Mouse (Mus musculus) heart, embryonic 15.5 days (tissue): Measurements from ENCODE around the gene Osbp2. TPM values are rescaled to one million over a fixed set of nuclear protein-coding genes. Genes with fewer than 3 reads are reported as not detected.

Experiments used
- ATAC-seq: fragments of 200-750 bp; cut with Nextera tagmentation; replicated peaks from 2 replicates; pipeline ENCODE4 v1.8.0; 2017; ENCODE audit warnings: low read depth, moderate TSS enrichment; ENCODE audit not compliant: insufficient number of reproducible peaks, insufficient read depth, low FRiP score
- H3K27ac ChIP-seq: fragments of 300-500 bp; sonication (generic); 2 replicates; pipeline ENCODE4 v1.5.1; 2015; ENCODE audit warnings: mild to moderate bottlenecking, inconsistent platforms
- H3K27me3 ChIP-seq: fragments of 300-500 bp; sonication (generic); 2 replicates; pipeline ENCODE4 v1.6.1; 2015; ENCODE audit warnings: inconsistent platforms
- H3K36me3 ChIP-seq: fragments of 300-500 bp; sonication (generic); 2 replicates; pipeline ENCODE4 v1.6.1; 2015; ENCODE audit warnings: mild to moderate bottlenecking, inconsistent platforms
- H3K4me1 ChIP-seq: fragments of 300-500 bp; sonication (generic); replicated peaks from 2 replicates; pipeline ENCODE4 v1.6.1; 2015; ENCODE audit warnings: inconsistent platforms
- H3K4me2 ChIP-seq: fragments of 300-500 bp; sonication (generic); 2 replicates; pipeline ENCODE4 v1.6.1; 2015; ENCODE audit warnings: inconsistent platforms, mild to moderate bottlenecking, moderate library complexity
- H3K4me3 ChIP-seq: fragments of 300-500 bp; sonication (generic); 2 replicates; pipeline ENCODE4 v1.5.1; 2015; ENCODE audit warnings: mild to moderate bottlenecking, inconsistent platforms
- H3K9ac ChIP-seq: fragments of 300-500 bp; sonication (generic); 2 replicates; pipeline ENCODE4 v1.6.1; 2015; ENCODE audit warnings: mild to moderate bottlenecking, inconsistent platforms
- H3K9me3 ChIP-seq: fragments of 300-500 bp; sonication (generic); replicated peaks from 2 replicates; pipeline ENCODE4 v1.6.1; 2016; ENCODE audit warnings: inconsistent platforms
- WGBS: fragments of 180-500 bp; shearing (Covaris S2); methylation state at CpG from one replicate; pipeline ENCODE4 v1.1.7; 2015; ENCODE audit warnings: mixed read lengths; 5-methylcytosine and 5-hydroxymethylcytosine counted together
- polyA plus RNA-seq: library from polyadenylated mRNA; unstranded; fragments of >200 nt; fragmentation: Nextera tagmentation; extraction: Ambion mirVana; gene quantifications from 2 replicates; pipeline ENCODE4 v1.2.1, GENCODE M21; 2015

Osbp2 gene
- polyA plus RNA-seq, 1 experiment from 2014 or later = 1.5 TPM

- no peaks in the 10 kb centered on the region for H3K27me3 ChIP-seq
- 50% methylated on average over 10 of the region's 10 CpGs for WGBS
- no peaks in the 10 kb centered on the region for H3K36me3 ChIP-seq
- H3K4me2 ChIP-seq = no peak overlapping the region
- ATAC-seq = no peak
- no peak overlapping the region for H3K9ac ChIP-seq
- no peaks in the 10 kb centered on the region for H3K9me3 ChIP-seq
- no peak overlapping the region for H3K4me3 ChIP-seq
- peaks cover 9% of the 10 kb centered on the region for H3K4me1 ChIP-seq
- no peak overlapping the region for H3K27ac ChIP-seq
These were observed 138.2 kb downstream of the Osbp2 start for GRCm38 (mm10) chr11:3725331-3726054.

- Histone ChIP-seq H3K27me3 (no peaks in the 10 kb centered on the region), H3K9ac (no peak overlapping the region), H3K4me2 (no peak overlapping the region), H3K4me1 (peaks cover 9% of the 10 kb centered on the region), H3K9me3 (no peaks in the 10 kb centered on the region), H3K27ac (no peak overlapping the region), H3K36me3 (no peaks in the 10 kb centered on the region), H3K4me3 (no peak overlapping the region)
- WGBS = 62% methylated on average over 5 of the region's 5 CpGs
- ATAC-seq = no peak
These were observed 139.0 kb downstream of the Osbp2 start for GRCm38 (mm10) chr11:3724726-3725125.

GRCm38 (mm10) chr11:3723910-3724309 lies 139.8 kb downstream of the Osbp2 start:
- H3K27ac ChIP-seq = peak overlapping the region; percentile 7; the same call in 1 of the 2 replicates
- no peak overlapping the region for H3K4me2 ChIP-seq
- no peak overlapping the region for H3K4me3 ChIP-seq
- no peaks in the 10 kb centered on the region for H3K27me3 ChIP-seq
- no peaks in the 10 kb centered on the region for H3K9me3 ChIP-seq
- no peak overlapping the region for H3K9ac ChIP-seq
- no peak for ATAC-seq
- no peaks in the 10 kb centered on the region for H3K36me3 ChIP-seq
- peaks cover 9% of the 10 kb centered on the region for H3K4me1 ChIP-seq
- 43% methylated on average over 4 of the region's 4 CpGs for WGBS

- no peak overlapping the region for H3K27ac ChIP-seq
- no peak overlapping the region for H3K4me2 ChIP-seq
- no peaks in the 10 kb centered on the region for H3K27me3 ChIP-seq
- H3K4me1 ChIP-seq = peaks cover 9% of the 10 kb centered on the region
- H3K36me3 ChIP-seq = no peaks in the 10 kb centered on the region
- WGBS = 54% methylated on average over 3 of the region's 3 CpGs
- H3K9me3 ChIP-seq = no peaks in the 10 kb centered on the region
- H3K9ac ChIP-seq = no peak overlapping the region
- ATAC-seq = no peak
- no peak overlapping the region for H3K4me3 ChIP-seq
These were observed 140.8 kb downstream of the Osbp2 start for GRCm38 (mm10) chr11:3722861-3723260.

- no peak for ATAC-seq
- Histone ChIP-seq H3K27ac (no peak overlapping the region), H3K4me3 (no peak overlapping the region), H3K4me1 (peaks cover 9% of the 10 kb centered on the region), H3K36me3 (no peaks in the 10 kb centered on the region), H3K9me3 (no peaks in the 10 kb centered on the region), H3K9ac (no peak overlapping the region), H3K27me3 (no peaks in the 10 kb centered on the region), H3K4me2 (no peak overlapping the region)
- 40% methylated on average over 3 of the region's 3 CpGs for WGBS
These were observed 141.7 kb downstream of the Osbp2 start for GRCm38 (mm10) chr11:3722036-3722435.

GRCm38 (mm10) chr11:3716662-3717061 lies 147.0 kb downstream of the Osbp2 start:
- no peak for ATAC-seq
- Histone ChIP-seq H3K27me3 (no peaks in the 10 kb centered on the region; the same call in 1 of the 2 replicates), H3K4me2 (no peak overlapping the region), H3K4me1 (no peaks in the 10 kb centered on the region), H3K9me3 (no peaks in the 10 kb centered on the region), H3K36me3 (no peaks in the 10 kb centered on the region), H3K4me3 (no peak overlapping the region), H3K9ac (no peak overlapping the region), H3K27ac (no peak overlapping the region)
- 62% methylated on average over 6 of the region's 6 CpGs for WGBS

GRCm38 (mm10) chr11:3714486-3714885 lies 149.2 kb downstream of the Osbp2 start:
- Histone ChIP-seq H3K4me3 (no peak overlapping the region), H3K4me2 (no peak overlapping the region), H3K9me3 (no peaks in the 10 kb centered on the region), H3K4me1 (no peaks in the 10 kb centered on the region), H3K36me3 (no peaks in the 10 kb centered on the region), H3K27ac (no peak overlapping the region), H3K27me3 (no peaks in the 10 kb centered on the region; the same call in 1 of the 2 replicates), H3K9ac (no peak overlapping the region)
- 35% methylated on average over 15 of the region's 15 CpGs for WGBS
- ATAC-seq = no peak

- 60% methylated on average over 14 of the region's 14 CpGs for WGBS
- no peak overlapping the region for H3K4me2 ChIP-seq
- H3K9ac ChIP-seq = no peak overlapping the region
- no peaks in the 10 kb centered on the region for H3K9me3 ChIP-seq
- H3K27ac ChIP-seq = no peak overlapping the region
- peaks cover 5% of the 10 kb centered on the region for H3K27me3 ChIP-seq
- H3K36me3 ChIP-seq = no peaks in the 10 kb centered on the region
- no peak for ATAC-seq
- H3K4me3 ChIP-seq = no peak overlapping the region
- H3K4me1 ChIP-seq = no peaks in the 10 kb centered on the region; the same call in 1 of the 2 replicates
These were observed 153.5 kb downstream of the Osbp2 start for GRCm38 (mm10) chr11:3710203-3710602.

- H3K4me2 ChIP-seq = no peak overlapping the region
- H3K4me3 ChIP-seq = no peak overlapping the region
- no peaks in the 10 kb centered on the region for H3K9me3 ChIP-seq
- H3K36me3 ChIP-seq = no peaks in the 10 kb centered on the region
- H3K27ac ChIP-seq = no peak overlapping the region
- WGBS = 68% methylated on average over 8 of the region's 8 CpGs
- no peak for ATAC-seq
- peaks cover 10% of the 10 kb centered on the region for H3K27me3 ChIP-seq
- H3K9ac ChIP-seq = no peak overlapping the region
- no peaks in the 10 kb centered on the region; the same call in 1 of the 2 replicates for H3K4me1 ChIP-seq
These were observed 156.6 kb downstream of the Osbp2 start for GRCm38 (mm10) chr11:3707057-3707456.

GRCm38 (mm10) chr11:3704404-3704803 lies 159.3 kb downstream of the Osbp2 start:
- no peak overlapping the region for H3K4me3 ChIP-seq
- H3K9ac ChIP-seq = no peak overlapping the region
- H3K27ac ChIP-seq = no peak overlapping the region
- H3K36me3 ChIP-seq = no peaks in the 10 kb centered on the region
- H3K9me3 ChIP-seq = no peaks in the 10 kb centered on the region
- no peak overlapping the region for H3K4me2 ChIP-seq
- no peaks in the 10 kb centered on the region; the same call in 1 of the 2 replicates for H3K4me1 ChIP-seq
- ATAC-seq = no peak
- 70% methylated on average over 8 of the region's 8 CpGs for WGBS
- H3K27me3 ChIP-seq = peaks cover 10% of the 10 kb centered on the region

- H3K27me3 ChIP-seq = peaks cover 10% of the 10 kb centered on the region
- 68% methylated on average over 7 of the region's 7 CpGs for WGBS
- H3K4me1 ChIP-seq = no peaks in the 10 kb centered on the region; the same call in 1 of the 2 replicates
- no peak overlapping the region for H3K4me2 ChIP-seq
- no peaks in the 10 kb centered on the region for H3K36me3 ChIP-seq
- no peaks in the 10 kb centered on the region for H3K9me3 ChIP-seq
- no peak overlapping the region for H3K9ac ChIP-seq
- H3K27ac ChIP-seq = no peak overlapping the region
- H3K4me3 ChIP-seq = no peak overlapping the region
- no peak for ATAC-seq
These were observed 160.4 kb downstream of the Osbp2 start for GRCm38 (mm10) chr11:3703089-3703992.
